Mouse (Mus musculus): ENCODE results near the gene Zfp950.

DNA sequence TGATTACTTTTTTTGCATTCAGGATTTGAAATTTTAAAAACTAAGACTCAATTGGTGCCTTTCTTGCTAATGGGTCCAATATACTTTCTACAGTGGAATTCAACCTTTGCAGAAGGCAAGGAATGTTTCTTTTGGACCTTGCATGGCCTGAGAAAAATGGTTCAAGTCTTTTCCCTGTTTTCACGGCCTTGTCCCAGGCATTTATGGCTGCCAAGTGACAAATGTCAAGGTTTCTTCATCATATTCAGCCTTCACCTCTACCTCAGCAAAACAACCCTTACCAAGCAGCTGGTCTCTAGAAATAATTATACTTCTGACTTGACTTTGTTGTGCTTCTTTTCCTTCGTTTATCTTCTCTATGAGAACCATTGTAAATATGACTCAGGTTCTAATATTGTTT, 43.9 kb downstream of the Zfp950 start:
- TF ChIP-seq EP300 (IDR thresholded peaks at IDR 0.05) (no peak), CTCF (IDR thresholded peaks at IDR 0.05) (no peak)
